Mouse (Mus musculus) CH12.LX (cell line): ENCODE results near the gene Esr1. TPM values are rescaled to one million over a fixed set of nuclear protein-coding genes. Genes with fewer than 3 reads are reported as not detected.

ENCODE experiments used
- DNase-seq: peaks from one replicate; pipeline ENCODE4 v3.0.0-alpha.2; 2013; ENCODE audit errors: extremely low read depth
- H3K27ac ChIP-seq: 2 replicates; pipeline ENCODE4 v1.5.1; 2012; ENCODE audit warnings: low read depth, mild to moderate bottlenecking, control low read depth, moderate library complexity; ENCODE audit not compliant: insufficient read depth
- H3K27me3 ChIP-seq: replicated peaks from 2 replicates; pipeline ENCODE3; 2012; ENCODE audit warnings: inconsistent platforms
- H3K36me3 ChIP-seq, 2 experiments: replicated peaks in 1 of 2; 2 replicates each; pipeline versions ENCODE3 to v1.6.1; 2012; ENCODE audit warnings: inconsistent platforms in 1 of 2, low read length in 1 of 2, mild to moderate bottlenecking in 1 of 2, mixed read lengths in 1 of 2, moderate library complexity in 1 of 2; ENCODE audit not compliant: control insufficient read depth in 1 of 2, insufficient read depth in 1 of 2
- H3K4me1 ChIP-seq, 2 experiments: 2 replicates each; pipeline ENCODE4 v1.6.1; 2012; ENCODE audit warnings: inconsistent platforms in 1 of 2, moderate library complexity in 1 of 2; ENCODE audit not compliant: insufficient read depth in 2 of 2, control insufficient read depth in 1 of 2
- H3K4me2 ChIP-seq: 2 replicates; pipeline ENCODE4 v1.6.1; 2012; ENCODE audit warnings: low read depth, mild to moderate bottlenecking, control low read depth; ENCODE audit not compliant: poor library complexity, insufficient read depth, severe bottlenecking
- H3K4me3 ChIP-seq, 3 experiments: fragments of 150-350 bp in 1 of 3; sonication (generic) in 1 of 3; replicated peaks in 1 of 3; 2 replicates each; pipeline versions ENCODE3 to v1.5.1; 2011 to 2012; ENCODE audit warnings: low read depth in 2 of 3, low read length in 2 of 3, mild to moderate bottlenecking in 2 of 3, moderate library complexity in 2 of 3, control low read depth in 1 of 3, improper control_type of control experiment in 1 of 3, inconsistent platforms in 1 of 3, mixed read lengths in 1 of 3; ENCODE audit not compliant: poor library complexity in 1 of 3
- H3K79me2 ChIP-seq: replicated peaks from 2 replicates; pipeline ENCODE4 v1.6.1; 2012; ENCODE audit warnings: mild to moderate bottlenecking, moderate library complexity; ENCODE audit not compliant: control insufficient read depth, poor library complexity, insufficient read depth, severe bottlenecking; ENCODE audit errors: extremely low read depth
- H3K9ac ChIP-seq: 2 replicates; pipeline ENCODE4 v1.6.1; 2012; ENCODE audit warnings: low read depth, mild to moderate bottlenecking, control low read depth, moderate library complexity; ENCODE audit not compliant: insufficient read depth
- H3K9me3 ChIP-seq: replicated peaks from 2 replicates; pipeline ENCODE3; 2012; ENCODE audit warnings: low read length, inconsistent platforms, mixed read lengths
- BHLHE40 ChIP-seq: IDR thresholded peaks from 2 replicates; pipeline ENCODE4 v1.6.1; 2011; ENCODE audit warnings: mild to moderate bottlenecking, low read depth, low read length, improper control_type of control experiment
- CHD1 ChIP-seq: IDR thresholded peaks from 2 replicates; pipeline ENCODE4 v1.6.1; 2012; ENCODE audit warnings: low read depth, low read length, improper control_type of control experiment, inconsistent platforms
- CHD2 ChIP-seq: IDR thresholded peaks from 2 replicates; pipeline ENCODE4 v1.6.1; 2011; ENCODE audit warnings: low read length, improper control_type of control experiment
- CTCF ChIP-seq, 2 experiments: IDR thresholded peaks in 1 of 2; conservative IDR thresholded peaks in 1 of 2; 2 replicates each; pipeline ENCODE4 v1.5.1; 2011 to 2012; ENCODE audit warnings: low read depth in 2 of 2, low read length in 2 of 2, improper control_type of control experiment in 1 of 2, inconsistent platforms in 1 of 2, mild to moderate bottlenecking in 1 of 2, moderate library complexity in 1 of 2
- E2F4 ChIP-seq: IDR thresholded peaks from 2 replicates; pipeline ENCODE4 v1.6.1; 2011; ENCODE audit warnings: low read depth, low read length, improper control_type of control experiment; ENCODE audit not compliant: insufficient replicate concordance
- EP300 ChIP-seq: IDR thresholded peaks from 2 replicates; pipeline ENCODE4 v1.6.1; 2011; ENCODE audit warnings: low read length, improper control_type of control experiment
- JUN ChIP-seq: IDR thresholded peaks from 2 replicates; pipeline ENCODE4 v1.6.1; 2011; ENCODE audit warnings: low read depth, mild to moderate bottlenecking, low read length, improper control_type of control experiment, moderate library complexity; ENCODE audit not compliant: insufficient read depth
- KAT2A ChIP-seq: IDR thresholded peaks from 2 replicates; pipeline ENCODE4 v1.6.1; 2012; ENCODE audit warnings: low read length, improper control_type of control experiment, inconsistent platforms; ENCODE audit not compliant: insufficient replicate concordance
- MAX ChIP-seq: IDR thresholded peaks from 2 replicates; pipeline ENCODE4 v1.6.1; 2011; ENCODE audit warnings: low read length, improper control_type of control experiment
- MEF2A ChIP-seq: IDR thresholded peaks from 2 replicates; pipeline ENCODE4 v1.6.1; 2014; ENCODE audit warnings: low read depth, mild to moderate bottlenecking, inconsistent platforms, low read length, improper control_type of control experiment, borderline replicate concordance
- POLR2A ChIP-seq: IDR thresholded peaks from 2 replicates; pipeline ENCODE4 v1.6.1; 2011; ENCODE audit warnings: low read depth, mild to moderate bottlenecking, improper control_type of control experiment, low read length
- POLR2AphosphoS2 ChIP-seq: IDR thresholded peaks from 2 replicates; pipeline ENCODE4 v1.6.1; 2011; ENCODE audit warnings: low read depth, low read length, improper control_type of control experiment
- SIN3A ChIP-seq: IDR thresholded peaks from 2 replicates; pipeline ENCODE4 v1.6.1; 2012; ENCODE audit warnings: low read length, improper control_type of control experiment, inconsistent platforms
- UBTF ChIP-seq: IDR thresholded peaks from 2 replicates; pipeline ENCODE4 v1.6.1; 2012; ENCODE audit warnings: low read depth, mild to moderate bottlenecking, inconsistent platforms, low read length, improper control_type of control experiment, moderate library complexity
- USF1 ChIP-seq: IDR thresholded peaks from 2 replicates; pipeline ENCODE4 v1.6.1; 2014; ENCODE audit warnings: low read depth, mild to moderate bottlenecking, inconsistent platforms, low read length, improper control_type of control experiment
- ZC3H11A ChIP-seq: IDR thresholded peaks from 2 replicates; pipeline ENCODE4 v1.6.1; 2012; ENCODE audit warnings: low read depth, mild to moderate bottlenecking, inconsistent platforms, low read length, improper control_type of control experiment
- ZMIZ1 ChIP-seq: IDR thresholded peaks from 2 replicates; pipeline ENCODE4 v1.6.1; 2012; ENCODE audit warnings: low read depth, mild to moderate bottlenecking, inconsistent platforms, low read length, improper control_type of control experiment
- dilution Hi-C: fragments of 300-500 bp; cut with MboI; formaldehyde crosslinking; loops from 2 replicates; pipeline ENCODE4 v1.14.3; 2020; ENCODE audit warnings: low sequenced_read_pairs; ENCODE audit not compliant: extremely low pct_unique_long_range_greater_than_20kb, extremely low pct_ligation_motif_present
- in situ Hi-C: fragments of 300-500 bp; cut with MboI; formaldehyde crosslinking; loops from 3 replicates; pipeline ENCODE4 v1.14.3; 2019; ENCODE audit warnings: low sequenced_read_pairs, low pct_ligation_motif_present, low pct_unique_long_range_greater_than_20kb, mixed read lengths
- polyA plus RNA-seq: library from polyadenylated mRNA; unstranded; fragments of >175 nt; gene quantifications from 2 replicates; pipeline ENCODE4 v1.2.1, GENCODE M21; 2012; ENCODE audit warnings: low read depth; ENCODE audit not compliant: insufficient read length
- total RNA-seq, 2 experiments: library from RNA; depleted of rRNA; stranded (reverse); fragments of 300-350 nt in 1 of 2; fragments of >200 nt in 1 of 2; gene quantifications; 2 replicates each; pipeline ENCODE4 v1.2.3; 2012 to 2014

The Esr1 gene
- total and polyA plus RNA-seq, 3 experiments = 0.63 to 1.0 (median 0.64) TPM

- Histone ChIP-seq H3K9ac (no peak overlapping the region), H3K27ac (no peak overlapping the region), H3K79me2 (no peaks in the 10 kb centered on the region), H3K4me2 (no peak overlapping the region), H3K27me3 (no peaks in the 10 kb centered on the region), H3K36me3 (no peaks in the 10 kb centered on the region), H3K4me3 (no peak overlapping the region), H3K4me1 (peaks cover 0 to 8% of the 10 kb centered on the region in 2 experiments; a peak in 1 of 4 replicates), H3K9me3 (no peaks in the 10 kb centered on the region)
- TF ChIP-seq EP300 (no peak), UBTF (no peak), CHD2 (no peak), ZC3H11A (no peak), MAX (no peak), JUN (no peak), POLR2A (no peak), ZMIZ1 (no peak), CHD1 (no peak), MEF2A (no peak), CTCF (conservative IDR thresholded peaks at IDR 0.05 in 1 of 2, IDR thresholded peaks at IDR 0.05 in 1 of 2; ENCODE audit: low read depth in 2 of 2, low read length in 2 of 2) (no peak), E2F4 (no peak), BHLHE40 (no peak), KAT2A (no peak), POLR2AphosphoS2 (no peak), USF1 (no peak)
- dilution Hi-C loops = no loop called here
- no peak for DNase-seq
- in situ Hi-C loops = loop anchor here (25.0 kb wide), 1 partner anchor 360 kb away; no protein-coding TSS in a partner anchor
Measured at GRCm38 (mm10) chr10:4627415-4627814, 16.0 kb downstream of the Esr1 start.

GRCm38 (mm10) chr10:4629314-4629713, 17.9 kb downstream of the Esr1 start:
- no peak for DNase-seq
- Histone ChIP-seq H3K27me3 (no peaks in the 10 kb centered on the region), H3K9ac (no peak overlapping the region), H3K79me2 (no peaks in the 10 kb centered on the region), H3K4me3 (no peak overlapping the region), H3K4me2 (no peak overlapping the region), H3K9me3 (no peaks in the 10 kb centered on the region), H3K4me1 (peaks cover 2 to 14% of the 10 kb centered on the region in 2 experiments; a peak in 3 of 4 replicates), H3K27ac (no peak overlapping the region), H3K36me3 (no peaks in the 10 kb centered on the region)
- in situ Hi-C loops (loop anchor here (25.0 kb wide), 1 partner anchor 358 kb away; no protein-coding TSS in a partner anchor), dilution Hi-C loops (no loop called here)
- no peak for TF ChIP-seq KAT2A
- TF ChIP-seq SIN3A = no peak
